Mouse (Mus musculus): ENCODE measurements around the gene Tmem19. TPM values are rescaled to one million over a fixed set of nuclear protein-coding genes. Genes with fewer than 3 reads are reported as not detected.

The Tmem19 gene
- polyA plus RNA-seq, 1 experiment from 2014 or later, result 38.2 TPM

DNA sequence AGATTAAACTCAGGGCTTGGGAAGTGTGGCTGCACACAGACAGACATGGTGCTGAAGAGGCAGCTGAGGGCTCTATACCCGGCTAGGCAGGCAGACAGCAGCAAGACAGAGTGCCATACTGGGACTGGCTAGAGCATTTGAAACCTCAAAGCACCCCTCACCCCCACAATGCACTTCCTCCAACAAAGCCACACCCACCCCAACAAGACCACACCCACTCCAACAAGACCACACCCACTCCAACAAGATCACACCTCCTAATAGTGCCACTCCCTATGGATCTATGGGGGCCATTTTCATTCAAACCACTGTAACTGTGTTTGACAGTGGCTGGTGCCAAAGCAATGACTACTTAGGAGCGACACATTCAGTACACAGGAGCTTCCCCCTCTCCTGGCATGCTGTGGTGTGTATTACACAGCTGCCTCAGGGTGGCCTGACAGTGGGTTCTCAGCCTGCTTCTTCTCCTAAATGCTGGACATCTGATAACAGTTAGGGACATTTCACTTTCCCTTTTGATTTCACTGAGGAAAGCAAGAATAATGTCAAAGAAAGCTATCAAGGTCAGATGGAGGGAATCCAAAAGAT is 11.4 kb downstream of the Tmem19 start:
- Histone ChIP-seq H3K4me2 (ENCODE audit: low read length) (no peak overlapping the region), H3K4me1 (ENCODE audit: control insufficient read depth, insufficient read depth, low read length) (no peaks in the 10 kb centered on the region), H3K36me3 (ENCODE audit: control insufficient read depth, insufficient read depth, low read length) (peaks cover 11% of the 10 kb centered on the region), H3K9ac (ENCODE audit: low read depth, low read length) (no peak overlapping the region), H3K27me3 (ENCODE audit: control insufficient read depth, insufficient read depth, low read depth, low read length) (no peaks in the 10 kb centered on the region), H3K9me3 (replicated peaks; ENCODE audit: control insufficient read depth, low read length, poor library complexity, severe bottlenecking) (no peaks in the 10 kb centered on the region), H3K27ac (ENCODE audit: low read length) (no peak overlapping the region), H3K4me3 (ENCODE audit: low read depth, low read length) (no peak overlapping the region)
- 80% methylated on average over 2 of the region's 2 CpGs for WGBS
- ATAC-seq, result no peak

- no peaks in the 10 kb centered on the region for H3K9me3 ChIP-seq (replicated peaks; ENCODE audit: control insufficient read depth, low read length, poor library complexity, severe bottlenecking)
- WGBS, result 88% methylated on average over 7 of the region's 7 CpGs
- H3K27me3 ChIP-seq (ENCODE audit: control insufficient read depth, insufficient read depth, low read depth, low read length), result no peaks in the 10 kb centered on the region
- H3K4me1 ChIP-seq (ENCODE audit: control insufficient read depth, insufficient read depth, low read length), result no peaks in the 10 kb centered on the region
- no peak overlapping the region for H3K4me3 ChIP-seq (ENCODE audit: low read depth, low read length)
- no peak for ATAC-seq
- H3K9ac ChIP-seq (ENCODE audit: low read depth, low read length), result no peak overlapping the region
- H3K27ac ChIP-seq (ENCODE audit: low read length), result no peak overlapping the region
- H3K4me2 ChIP-seq (ENCODE audit: low read length), result no peak overlapping the region
- H3K36me3 ChIP-seq (ENCODE audit: control insufficient read depth, insufficient read depth, low read length), result peaks cover 12% of the 10 kb centered on the region
These were observed 12.8 kb downstream of the Tmem19 start for GRCm38 (mm10) chr10:115349509-115349908.

DNA sequence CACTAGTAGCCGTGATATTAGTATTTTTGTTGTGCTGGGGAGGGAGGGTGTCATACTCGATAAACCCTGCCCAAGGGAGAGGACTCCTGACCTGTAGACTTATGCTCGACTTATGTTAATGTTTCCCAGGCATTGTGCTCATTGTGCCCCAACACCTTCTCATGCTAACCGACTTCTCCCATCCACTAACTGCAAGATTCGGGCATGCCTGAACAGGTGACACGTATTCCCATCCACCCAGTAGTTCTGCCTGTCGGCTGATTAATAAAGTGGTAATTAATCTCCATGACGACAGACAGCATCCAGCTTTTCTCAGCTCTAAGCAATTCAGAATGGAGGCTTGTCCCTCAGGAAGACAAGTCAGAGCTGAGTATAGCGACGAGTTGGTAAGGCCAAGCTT is 13.3 kb downstream of the Tmem19 start:
- Histone ChIP-seq H3K4me1 (ENCODE audit: control insufficient read depth, insufficient read depth, low read length) (no peaks in the 10 kb centered on the region), H3K9ac (ENCODE audit: low read depth, low read length) (no peak overlapping the region)

DNA sequence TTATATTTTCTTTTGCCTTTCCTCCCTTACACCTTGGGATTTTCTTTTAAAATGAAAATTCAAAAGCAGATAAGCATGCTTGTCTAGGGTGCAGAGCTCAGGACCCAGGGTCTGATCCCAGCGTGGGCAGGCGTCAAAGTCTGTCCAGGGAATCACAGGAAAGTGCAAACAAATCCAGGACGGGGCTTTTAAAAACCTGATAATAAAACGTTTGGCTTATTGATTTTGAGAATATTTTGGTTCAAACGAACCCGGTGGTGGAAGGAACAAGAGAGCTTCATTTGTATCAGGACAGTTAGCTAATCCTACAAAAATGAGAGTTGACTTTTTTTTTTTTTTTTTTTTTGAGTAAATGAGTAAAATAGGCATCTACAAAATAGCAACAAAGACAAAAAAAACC is 14.2 kb downstream of the Tmem19 start:
- no peak for ATAC-seq
- Histone ChIP-seq H3K4me1 (ENCODE audit: control insufficient read depth, insufficient read depth, low read length) (no peaks in the 10 kb centered on the region), H3K9ac (ENCODE audit: low read depth, low read length) (no peak overlapping the region), H3K4me3 (ENCODE audit: low read depth, low read length) (no peak overlapping the region), H3K9me3 (replicated peaks; ENCODE audit: control insufficient read depth, low read length, poor library complexity, severe bottlenecking) (no peaks in the 10 kb centered on the region), H3K36me3 (ENCODE audit: control insufficient read depth, insufficient read depth, low read length) (peaks cover 12% of the 10 kb centered on the region), H3K4me2 (ENCODE audit: low read length) (no peak overlapping the region), H3K27me3 (ENCODE audit: control insufficient read depth, insufficient read depth, low read depth, low read length) (no peaks in the 10 kb centered on the region), H3K27ac (ENCODE audit: low read length) (no peak overlapping the region)
- WGBS, result 87% methylated on average over 6 of the region's 6 CpGs

More for the DNA sequence above, 13.3 kb downstream of the Tmem19 start:
- WGBS, result 73% methylated on average over 10 of the region's 10 CpGs
- Histone ChIP-seq H3K4me2 (ENCODE audit: low read length) (no peak overlapping the region), H3K27me3 (ENCODE audit: control insufficient read depth, insufficient read depth, low read depth, low read length) (no peaks in the 10 kb centered on the region), H3K4me3 (ENCODE audit: low read depth, low read length) (no peak overlapping the region), H3K36me3 (ENCODE audit: control insufficient read depth, insufficient read depth, low read length) (peaks cover 12% of the 10 kb centered on the region), H3K9me3 (replicated peaks; ENCODE audit: control insufficient read depth, low read length, poor library complexity, severe bottlenecking) (no peaks in the 10 kb centered on the region), H3K27ac (ENCODE audit: low read length) (no peak overlapping the region)
- no peak for ATAC-seq

DNA sequence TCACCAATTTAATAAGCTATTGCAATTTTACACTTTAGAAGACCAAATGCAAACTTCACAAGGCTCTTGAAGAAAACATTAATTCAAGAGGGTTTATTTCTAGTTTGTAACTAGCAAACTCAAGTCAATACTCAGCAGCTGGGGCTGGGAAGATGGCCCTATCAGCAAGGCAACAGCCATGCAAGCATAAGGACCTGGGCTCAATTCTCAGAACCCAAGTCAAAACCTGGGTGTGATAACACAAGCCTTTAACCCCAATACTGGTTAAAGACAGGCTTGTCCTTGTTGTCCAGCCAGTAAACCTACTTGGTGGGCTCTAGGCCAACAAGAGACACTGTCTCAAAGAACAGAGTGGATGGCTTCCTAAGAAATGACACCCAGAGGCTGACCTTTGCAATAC is 15.9 kb downstream of the Tmem19 start:
- Histone ChIP-seq H3K27me3 (ENCODE audit: control insufficient read depth, insufficient read depth, low read depth, low read length) (no peaks in the 10 kb centered on the region), H3K4me2 (ENCODE audit: low read length) (no peak overlapping the region), H3K36me3 (ENCODE audit: control insufficient read depth, insufficient read depth, low read length) (peaks cover 21% of the 10 kb centered on the region), H3K9me3 (replicated peaks; ENCODE audit: control insufficient read depth, low read length, poor library complexity, severe bottlenecking) (no peaks in the 10 kb centered on the region), H3K27ac (ENCODE audit: low read length) (no peak overlapping the region), H3K4me1 (ENCODE audit: control insufficient read depth, insufficient read depth, low read length) (no peaks in the 10 kb centered on the region), H3K4me3 (ENCODE audit: low read depth, low read length) (no peak overlapping the region), H3K9ac (ENCODE audit: low read depth, low read length) (no peak overlapping the region)
- no peak for ATAC-seq

- no peak overlapping the region for H3K4me3 ChIP-seq (ENCODE audit: low read depth, low read length)
- ATAC-seq, result no peak
- WGBS, result 77% methylated on average over 4 of the region's 4 CpGs
- H3K4me2 ChIP-seq (ENCODE audit: low read length), result no peak overlapping the region
- no peaks in the 10 kb centered on the region for H3K4me1 ChIP-seq (ENCODE audit: control insufficient read depth, insufficient read depth, low read length)
- no peak overlapping the region for H3K27ac ChIP-seq (ENCODE audit: low read length)
- no peak overlapping the region for H3K9ac ChIP-seq (ENCODE audit: low read depth, low read length)
- H3K36me3 ChIP-seq (ENCODE audit: control insufficient read depth, insufficient read depth, low read length), result peaks cover 24% of the 10 kb centered on the region
- no peaks in the 10 kb centered on the region for H3K27me3 ChIP-seq (ENCODE audit: control insufficient read depth, insufficient read depth, low read depth, low read length)
- no peaks in the 10 kb centered on the region for H3K9me3 ChIP-seq (replicated peaks; ENCODE audit: control insufficient read depth, low read length, poor library complexity, severe bottlenecking)
These were observed 19.4 kb downstream of the Tmem19 start for GRCm38 (mm10) chr10:115342771-115343425.

DNA sequence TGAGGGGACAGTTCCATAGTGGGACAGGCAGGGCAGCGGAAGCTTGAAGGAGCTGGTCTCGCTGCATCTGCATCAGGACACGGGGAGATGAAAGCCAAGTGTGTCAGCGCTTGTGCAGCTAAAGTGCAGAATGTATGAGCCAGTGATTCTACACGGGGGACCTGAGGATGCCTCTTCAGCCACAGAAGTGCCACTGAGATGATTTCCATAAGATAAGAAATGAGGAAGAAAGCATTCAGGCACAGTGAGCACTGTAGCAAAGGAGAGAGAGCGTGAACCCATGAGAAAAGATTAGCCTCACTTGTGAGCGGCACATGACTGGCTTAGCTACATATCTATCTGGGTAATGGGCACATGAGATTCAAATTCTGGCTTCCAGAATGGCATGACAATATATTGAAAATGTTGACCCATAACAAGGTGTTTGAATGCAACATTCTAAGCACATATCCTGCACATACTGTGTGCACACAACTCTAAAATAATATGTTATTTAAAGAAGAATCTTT is 22.4 kb downstream of the Tmem19 start:
- Histone ChIP-seq H3K4me3 (ENCODE audit: low read depth, low read length) (no peak overlapping the region), H3K9me3 (replicated peaks; ENCODE audit: control insufficient read depth, low read length, poor library complexity, severe bottlenecking) (no peaks in the 10 kb centered on the region), H3K27me3 (ENCODE audit: control insufficient read depth, insufficient read depth, low read depth, low read length) (no peaks in the 10 kb centered on the region), H3K27ac (ENCODE audit: low read length) (no peak overlapping the region), H3K4me1 (ENCODE audit: control insufficient read depth, insufficient read depth, low read length) (no peaks in the 10 kb centered on the region), H3K9ac (ENCODE audit: low read depth, low read length) (no peak overlapping the region), H3K36me3 (ENCODE audit: control insufficient read depth, insufficient read depth, low read length) (peaks cover 15% of the 10 kb centered on the region), H3K4me2 (ENCODE audit: low read length) (no peak overlapping the region)
- ATAC-seq, result no peak
- 97% methylated on average over 7 of the region's 7 CpGs for WGBS

- H3K4me3 ChIP-seq (ENCODE audit: low read depth, low read length), result no peak overlapping the region
- no peak overlapping the region for H3K27ac ChIP-seq (ENCODE audit: low read length)
- no peaks in the 10 kb centered on the region for H3K9me3 ChIP-seq (replicated peaks; ENCODE audit: control insufficient read depth, low read length, poor library complexity, severe bottlenecking)
- no peak for ATAC-seq
- H3K36me3 ChIP-seq (ENCODE audit: control insufficient read depth, insufficient read depth, low read length), result peaks cover 9% of the 10 kb centered on the region; the same call in 1 of the 2 replicates
- no peak overlapping the region for H3K9ac ChIP-seq (ENCODE audit: low read depth, low read length)
- H3K4me2 ChIP-seq (ENCODE audit: low read length), result no peak overlapping the region
- H3K4me1 ChIP-seq (ENCODE audit: control insufficient read depth, insufficient read depth, low read length), result no peaks in the 10 kb centered on the region
- WGBS, result 85% methylated on average over 4 of the region's 4 CpGs
- no peaks in the 10 kb centered on the region for H3K27me3 ChIP-seq (ENCODE audit: control insufficient read depth, insufficient read depth, low read depth, low read length)
These were observed 25.4 kb downstream of the Tmem19 start for GRCm38 (mm10) chr10:115336901-115337300.

DNA sequence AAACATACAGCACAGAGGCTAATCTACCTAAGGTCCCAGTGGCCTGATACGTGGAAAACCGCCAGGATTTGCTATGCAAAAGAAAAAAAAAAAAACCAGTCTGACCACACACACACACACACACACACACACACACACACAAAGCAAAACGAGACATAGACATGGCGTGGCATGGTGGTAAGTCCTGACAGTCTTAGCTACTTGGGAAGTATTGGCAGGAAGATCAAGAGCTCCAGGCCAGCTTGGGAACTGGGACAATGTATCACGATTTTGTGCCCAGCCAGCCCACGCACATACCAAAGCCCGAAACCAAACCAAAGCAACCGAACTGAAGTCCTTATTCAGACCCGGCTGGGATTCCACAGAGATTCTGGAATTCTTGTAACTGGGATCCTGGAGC is 28.8 kb downstream of the Tmem19 start:
- 85% methylated on average over 9 of the region's 9 CpGs for WGBS
- no peak overlapping the region for H3K27ac ChIP-seq (ENCODE audit: low read length)
- H3K36me3 ChIP-seq (ENCODE audit: control insufficient read depth, insufficient read depth, low read length), result no peaks in the 10 kb centered on the region
- H3K9me3 ChIP-seq (replicated peaks; ENCODE audit: control insufficient read depth, low read length, poor library complexity, severe bottlenecking), result no peaks in the 10 kb centered on the region
- no peak for ATAC-seq
- H3K27me3 ChIP-seq (ENCODE audit: control insufficient read depth, insufficient read depth, low read depth, low read length), result no peaks in the 10 kb centered on the region
- no peak overlapping the region for H3K4me2 ChIP-seq (ENCODE audit: low read length)
- H3K4me3 ChIP-seq (ENCODE audit: low read depth, low read length), result no peak overlapping the region
- no peak overlapping the region for H3K9ac ChIP-seq (ENCODE audit: low read depth, low read length)
- no peaks in the 10 kb centered on the region for H3K4me1 ChIP-seq (ENCODE audit: control insufficient read depth, insufficient read depth, low read length)

Measured in midbrain, embryonic 16.5 days (tissue).